Mouse (Mus musculus) spleen, adult 2 months (tissue): ENCODE results near the gene 0610009B22Rik.

Experiments
- CTCF ChIP-seq: fragments of 200-500 bp; IDR thresholded peaks from 2 replicates; pipeline ENCODE4 v1.5.1; 2011; ENCODE audit warnings: mild to moderate bottlenecking, inconsistent platforms; ENCODE audit not compliant: insufficient read depth, insufficient read length, insufficient replicate concordance; ENCODE audit errors: extremely low read depth
- POLR2A ChIP-seq: fragments of 200-500 bp; IDR thresholded peaks from 2 replicates; pipeline ENCODE4 v1.6.1; 2011; ENCODE audit warnings: low read depth, low read length, inconsistent platforms

DNA sequence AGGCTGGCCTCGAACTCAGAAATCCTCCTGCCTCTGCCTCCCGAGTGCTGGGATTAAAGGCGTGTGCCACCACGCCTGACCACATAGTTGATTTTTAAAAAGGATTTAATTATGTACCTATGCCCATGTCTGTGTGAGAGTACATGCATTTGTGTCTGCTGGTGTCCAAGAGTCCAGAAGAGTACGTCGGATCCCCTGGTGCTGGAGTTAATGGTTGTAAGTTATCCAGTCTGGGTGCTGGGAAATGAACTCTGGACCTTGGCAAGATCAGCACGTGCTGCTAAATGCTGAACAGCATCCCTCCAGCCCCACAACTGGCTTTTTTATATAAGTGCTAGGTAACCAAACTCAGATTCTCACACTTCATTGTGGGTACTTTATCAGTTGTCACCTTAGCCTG is 17.8 kb downstream of the 0610009B22Rik start:
- TF ChIP-seq POLR2A (no peak), CTCF (no peak)
